Mouse (Mus musculus) kidney, postnatal 25 days (tissue): ENCODE data around the gene Tuba1c.

Experiments used
- DNase-seq, 2 experiments: peaks; one replicate each; pipeline ENCODE4 v3.0.0; 2021; ENCODE audit warnings: mixed read lengths in 2 of 2

Gene Tuba1c

GRCm38 (mm10) chr15:98997938-98998774 lies 31.5 kb upstream of the Tuba1c start:
- no peak for DNase-seq

GRCm38 (mm10) chr15:98998775-98999157 lies 30.9 kb upstream of the Tuba1c start:
- no peak for DNase-seq

GRCm38 (mm10) chr15:99000535-99001283 lies 29.0 kb upstream of the Tuba1c start:
- DNase-seq = peak in 1 of 2 experiments; percentile 86

GRCm38 (mm10) chr15:99001451-99001931 lies 28.2 kb upstream of the Tuba1c start:
- peak; percentile 58 to 72 for DNase-seq

- DNase-seq = no peak
Measured at GRCm38 (mm10) chr15:99003600-99003999, 26.1 kb upstream of the Tuba1c start.

GRCm38 (mm10) chr15:99008801-99009241 lies 20.9 kb upstream of the Tuba1c start:
- DNase-seq = no peak

GRCm38 (mm10) chr15:99010896-99011295 lies 18.8 kb upstream of the Tuba1c start:
- peak; percentile 47 to 74 for DNase-seq

- DNase-seq = no peak
Measured at GRCm38 (mm10) chr15:99011946-99012345, 17.7 kb upstream of the Tuba1c start.

GRCm38 (mm10) chr15:99014496-99015030 lies 15.1 kb upstream of the Tuba1c start:
- DNase-seq = peak; percentile 51 to 67

- peak; percentile 60 to 84 for DNase-seq
Measured at GRCm38 (mm10) chr15:99017355-99017761, 12.3 kb upstream of the Tuba1c start.

GRCm38 (mm10) chr15:99017986-99018385 lies 11.7 kb upstream of the Tuba1c start:
- peak; percentile 48 to 71 for DNase-seq

GRCm38 (mm10) chr15:99018630-99019029 lies 11.1 kb upstream of the Tuba1c start:
- DNase-seq = no peak

- peak in 1 of 2 experiments; percentile 34 for DNase-seq
Measured at GRCm38 (mm10) chr15:99019436-99019835, 10.3 kb upstream of the Tuba1c start.

GRCm38 (mm10) chr15:99020171-99020570 lies 9.5 kb upstream of the Tuba1c start:
- no peak for DNase-seq

GRCm38 (mm10) chr15:99021255-99021654 lies 8.4 kb upstream of the Tuba1c start:
- DNase-seq = no peak

GRCm38 (mm10) chr15:99024668-99025314 lies 4.9 kb upstream of the Tuba1c start:
- peak; percentile 84 to 94 for DNase-seq

- DNase-seq = no peak
Measured at GRCm38 (mm10) chr15:99025414-99025813, 4.3 kb upstream of the Tuba1c start.

- peak in 1 of 2 experiments; percentile 80 for DNase-seq
Measured at GRCm38 (mm10) chr15:99026259-99026658, 3.4 kb upstream of the Tuba1c start.

- DNase-seq = no peak
Measured at GRCm38 (mm10) chr15:99027116-99027515, 2.6 kb upstream of the Tuba1c start.

GRCm38 (mm10) chr15:99028874-99029458 lies 725 bp upstream of the Tuba1c start:
- peak in 1 of 2 experiments; percentile 33 for DNase-seq

- DNase-seq = peak; percentile 66 to 87
Measured at GRCm38 (mm10) chr15:99030585-99031387, 1.1 kb downstream of the Tuba1c start.

- no peak for DNase-seq
Measured at GRCm38 (mm10) chr15:99031388-99031675, 1.6 kb downstream of the Tuba1c start.
